Mouse (Mus musculus): ENCODE results near the gene Notum. TPM values are rescaled to one million over a fixed set of nuclear protein-coding genes. Genes with fewer than 3 reads are reported as not detected.

The Notum gene
- polyA plus RNA-seq, 1 experiment from 2014 or later: not detected

GRCm38 (mm10) chr11:120610477-120611046 is 50.4 kb downstream of the Notum start:
- Histone ChIP-seq H3K4me3 (ENCODE audit: inconsistent target) (no peak overlapping the region), H3K36me3 (ENCODE audit: inconsistent target) (peaks cover 40% of the 10 kb centered on the region; the same call in 1 of the 2 replicates), H3K79me2 (ENCODE audit: inconsistent target) (peaks cover 23% of the 10 kb centered on the region), H3K27ac (no peak overlapping the region)
- WGBS (ENCODE audit: missing documents): 91% methylated on average over 7 of the region's 9 CpGs

GRCm38 (mm10) chr11:120609250-120609649 is 51.7 kb downstream of the Notum start:
- no peak overlapping the region for H3K4me3 ChIP-seq (ENCODE audit: inconsistent target)
- H3K36me3 ChIP-seq (ENCODE audit: inconsistent target): peaks cover 52% of the 10 kb centered on the region; the same call in 1 of the 2 replicates
- WGBS (ENCODE audit: missing documents): 90% methylated on average over 7 of the region's 8 CpGs
- peaks cover 10% of the 10 kb centered on the region; the same call in 1 of the 2 replicates for H3K79me2 ChIP-seq (ENCODE audit: inconsistent target)
- no peak overlapping the region for H3K27ac ChIP-seq

GRCm38 (mm10) chr11:120608241-120609034 is 52.5 kb downstream of the Notum start, which contains the start of gene Npb:
Gene Npb, plus strand, starts transcription at chr11:120608477.
- Histone ChIP-seq H3K4me3 (ENCODE audit: inconsistent target) (no peak within 1 kb of the TSS), H3K27ac (no peak within 1 kb of the TSS), H3K36me3 (ENCODE audit: inconsistent target) (peaks cover 53% of the 10 kb centered on the region; the same call in 1 of the 2 replicates), H3K79me2 (ENCODE audit: inconsistent target) (peaks cover 2% of the 10 kb centered on the region; the same call in 1 of the 2 replicates)
- 29% methylated on average over 45 of the region's 45 CpGs for WGBS (ENCODE audit: missing documents)

DNA sequence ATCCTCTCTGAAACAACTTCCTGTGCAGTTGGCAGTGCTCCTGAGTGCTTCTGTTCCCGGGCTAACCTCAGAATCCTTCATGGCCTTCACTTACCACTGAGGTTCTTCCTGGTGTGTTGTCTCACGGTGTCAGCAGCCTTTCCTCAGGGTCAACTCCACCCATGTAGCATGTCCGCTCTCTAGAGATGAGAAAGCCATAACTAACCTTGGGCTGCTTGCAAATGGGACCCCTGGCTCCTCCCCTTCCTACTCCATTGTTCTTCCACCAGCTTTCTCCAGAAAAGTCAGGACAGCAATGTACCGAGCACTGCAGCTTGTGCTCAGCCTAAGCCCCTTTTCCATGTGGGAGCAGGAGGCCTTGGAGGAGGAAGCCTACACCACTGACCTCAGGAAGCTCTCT is 54.2 kb downstream of the Notum start:
- WGBS (ENCODE audit: missing documents): 93% methylated on average over 4 of the region's 4 CpGs
- peaks cover 57% of the 10 kb centered on the region; the same call in 1 of the 2 replicates for H3K36me3 ChIP-seq (ENCODE audit: inconsistent target)
- no peak overlapping the region for H3K27ac ChIP-seq

DNA sequence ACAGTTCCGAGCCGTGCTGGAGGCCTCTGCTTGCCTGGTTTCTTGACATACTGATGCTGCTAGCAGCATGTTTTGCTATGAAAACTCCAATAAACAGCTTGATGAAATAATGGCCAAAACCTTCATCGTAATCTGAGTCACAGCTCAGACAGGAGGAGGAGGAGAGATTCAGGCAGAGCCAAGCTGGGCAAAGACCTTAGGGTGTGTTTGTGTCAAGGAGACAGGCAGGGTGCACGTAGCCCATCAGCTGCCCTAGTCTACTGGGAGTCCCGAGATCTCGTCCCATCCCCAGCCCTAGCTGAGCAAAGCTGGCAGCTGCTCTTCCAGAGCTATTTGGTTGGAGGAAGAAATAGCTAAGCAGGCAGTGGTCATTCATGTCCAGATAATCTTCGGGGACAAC is 55.3 kb downstream of the Notum start:
- Histone ChIP-seq H3K79me2 (ENCODE audit: inconsistent target) (no peaks in the 10 kb centered on the region), H3K4me3 (ENCODE audit: inconsistent target) (no peak overlapping the region), H3K36me3 (ENCODE audit: inconsistent target) (peaks cover 53% of the 10 kb centered on the region; the same call in 1 of the 2 replicates), H3K27ac (no peak overlapping the region)
- 89% methylated on average over 7 of the region's 7 CpGs for WGBS (ENCODE audit: missing documents)

More for the DNA sequence above, 54.2 kb downstream of the Notum start:
- Histone ChIP-seq H3K4me3 (ENCODE audit: inconsistent target) (no peak overlapping the region), H3K79me2 (ENCODE audit: inconsistent target) (no peaks in the 10 kb centered on the region)

Other genes starting within 250 kb of the Notum start
- 38.6 to 47.8 TPM (median 45.8 TPM) in 3 replicates for gene Nploc4, start 223.5 kb downstream of the Notum start, polyA plus RNA-seq (2018)
- 0.54 to 2.3 TPM (median 1.5 TPM) in 3 replicates for gene Tspan10, start 218.5 kb downstream of the Notum start, polyA plus RNA-seq (2018)
- gene Pde6g, start 207.7 kb downstream of the Notum start, polyA plus RNA-seq (2018): 0.32 TPM in 1 of 3 replicates, not detected in the others
- 2.6 to 10.4 TPM (median 6.3 TPM) in 3 replicates for gene Oxld1, start 203.1 kb downstream of the Notum start, polyA plus RNA-seq (2018)
- 11.7 to 12.7 TPM (median 11.8 TPM) in 3 replicates for gene Ccdc137, start 203.1 kb downstream of the Notum start, polyA plus RNA-seq (2018)
- 11.8 to 16.5 TPM (median 14.2 TPM) in 3 replicates for gene Arl16, start 193.6 kb downstream of the Notum start, polyA plus RNA-seq (2018)
- 28.2 to 81.1 TPM (median 37.6 TPM) in 3 replicates for gene Mrpl12, start 176.6 kb downstream of the Notum start, polyA plus RNA-seq (2018)
- gene Slc25a10, start 169.3 kb downstream of the Notum start, polyA plus RNA-seq (2018): 29.6 to 61.7 TPM (median 44.6 TPM) in 3 replicates
- 0.09 TPM in 1 of 3 replicates, not detected in the others for gene Gcgr, start 130.5 kb downstream of the Notum start, polyA plus RNA-seq (2018)
- gene Mcrip1, start 111.4 kb downstream of the Notum start, polyA plus RNA-seq (2018): 36.9 to 60.9 TPM (median 57.7 TPM) in 3 replicates
- gene Ppp1r27, start 110.0 kb downstream of the Notum start, polyA plus RNA-seq (2018): not detected in 3 replicates
- gene P4hb, start 87.9 kb downstream of the Notum start, polyA plus RNA-seq (2018): 294 to 442 TPM (median 388 TPM) in 3 replicates
- 662 to 966 TPM (median 875 TPM) in 3 replicates for gene Arhgdia, start 79.6 kb downstream of the Notum start, polyA plus RNA-seq (2018)
- 34.3 to 88.6 TPM (median 41.5 TPM) in 3 replicates for gene Alyref, start 62.8 kb downstream of the Notum start, polyA plus RNA-seq (2018)
- gene Anapc11, start 62.8 kb downstream of the Notum start, polyA plus RNA-seq (2018): 40.4 to 78.6 TPM (median 76.2 TPM) in 3 replicates
- gene Npb, start 52.7 kb downstream of the Notum start, polyA plus RNA-seq (2018): not detected in 3 replicates
- 23.8 to 69.4 TPM (median 36.2 TPM) in 3 replicates for gene Pcyt2, start 43.2 kb downstream of the Notum start, polyA plus RNA-seq (2018)
- 37.3 to 77.5 TPM (median 50.4 TPM) in 3 replicates for gene Sirt7, start 35.9 kb downstream of the Notum start, polyA plus RNA-seq (2018)
- 18.1 to 68.2 TPM (median 39.6 TPM) in 3 replicates for gene Mafg, start 27.6 kb downstream of the Notum start, polyA plus RNA-seq (2018)
- not detected in 3 replicates for gene Pycr1, start 17.4 kb downstream of the Notum start, polyA plus RNA-seq (2018)
- gene Myadml2, start 13.0 kb downstream of the Notum start, polyA plus RNA-seq (2018): not detected in 3 replicates
- gene Aspscr1, start 11.8 kb upstream of the Notum start, polyA plus RNA-seq (2018): 21.6 to 38.8 TPM (median 34.8 TPM) in 3 replicates
- 70.5 to 93.2 TPM (median 84.4 TPM) in 3 replicates for gene Cenpx, start 52.6 kb upstream of the Notum start, polyA plus RNA-seq (2018)
- 8.8 to 16.3 TPM (median 8.9 TPM) in 3 replicates for gene Lrrc45, start 52.8 kb upstream of the Notum start, polyA plus RNA-seq (2018)
- 5.4 to 14.4 TPM (median 7.5 TPM) in 3 replicates for gene Rac3, start 60.3 kb upstream of the Notum start, polyA plus RNA-seq (2018)
- gene Dcxr, start 66.1 kb upstream of the Notum start, polyA plus RNA-seq (2018): 50.0 to 96.7 TPM (median 78.2 TPM) in 3 replicates
- 26.0 to 63.7 TPM (median 28.8 TPM) in 3 replicates for gene Cbr2, start 70.9 kb upstream of the Notum start, polyA plus RNA-seq (2018)
- 3.8 to 12.6 TPM (median 5.1 TPM) in 3 replicates for gene Hmga1b, start 101.6 kb upstream of the Notum start, polyA plus RNA-seq (2018)
- 12.9 to 16.2 TPM (median 15.6 TPM) in 3 replicates for gene Rfng, start 123.0 kb upstream of the Notum start, polyA plus RNA-seq (2018)
- 31.8 to 85.4 TPM (median 49.9 TPM) in 3 replicates for gene Gps1, start 123.1 kb upstream of the Notum start, polyA plus RNA-seq (2018)
- 17.1 to 33.6 TPM (median 26.6 TPM) in 3 replicates for gene Dus1l, start 135.2 kb upstream of the Notum start, polyA plus RNA-seq (2018)
- gene Fasn, start 163.4 kb upstream of the Notum start, polyA plus RNA-seq (2018): 20.8 to 45.3 TPM (median 23.6 TPM) in 3 replicates

All from macrophage (primary cell).